Mouse (Mus musculus) midbrain, embryonic 14.5 days (tissue): ENCODE data around the gene Scap. TPM values are rescaled to one million over a fixed set of nuclear protein-coding genes. Genes with fewer than 3 reads are reported as not detected.
"Not testable (repeated sequence)": the region's sequence is repeated elsewhere in the genome, so short reads cannot be mapped to it uniquely, and the experiment has no call there.

Experiments
- ATAC-seq: fragments of 200-750 bp; cut with Nextera tagmentation; 2 replicates; pipeline ENCODE4 v1.8.0; 2017; ENCODE audit warnings: moderate number of reproducible peaks, moderate library complexity; ENCODE audit not compliant: low FRiP score, low TSS enrichment
- DNase-seq: peaks from one replicate; pipeline ENCODE4 v3.0.0-alpha.2; 2015
- H3K27ac ChIP-seq: fragments of 300-500 bp; sonication (generic); replicated peaks from 2 replicates; pipeline ENCODE4 v1.5.1; 2014; ENCODE audit warnings: mild to moderate bottlenecking, low read depth, low read length, moderate library complexity
- H3K27me3 ChIP-seq: fragments of 300-500 bp; sonication (generic); 2 replicates; pipeline ENCODE4 v1.6.1; 2014; ENCODE audit warnings: low read length, control low read depth, mixed read lengths; ENCODE audit not compliant: control insufficient read depth, insufficient read depth
- H3K36me3 ChIP-seq: fragments of 300-500 bp; sonication (generic); 2 replicates; pipeline ENCODE4 v1.6.1; 2014; ENCODE audit warnings: low read length, control low read depth; ENCODE audit not compliant: control insufficient read depth, insufficient read depth
- H3K4me1 ChIP-seq: fragments of 300-500 bp; sonication (generic); 2 replicates; pipeline ENCODE4 v1.6.1; 2014; ENCODE audit warnings: mild to moderate bottlenecking, antibody characterized with exemption, low read length, control low read depth; ENCODE audit not compliant: control insufficient read depth, insufficient read depth
- H3K4me2 ChIP-seq: fragments of 300-500 bp; sonication (generic); 2 replicates; pipeline ENCODE4 v1.6.1; 2014; ENCODE audit warnings: mild to moderate bottlenecking, low read length, moderate library complexity
- H3K4me3 ChIP-seq: fragments of 300-500 bp; sonication (generic); replicated peaks from 2 replicates; pipeline ENCODE4 v1.5.1; 2014; ENCODE audit warnings: low read depth, low read length
- H3K9ac ChIP-seq: fragments of 300-500 bp; sonication (generic); replicated peaks from 2 replicates; pipeline ENCODE4 v1.6.1; 2014; ENCODE audit warnings: mild to moderate bottlenecking, low read length, moderate library complexity
- H3K9me3 ChIP-seq: fragments of 300-500 bp; sonication (generic); 2 replicates; pipeline ENCODE4 v1.6.1; 2016; ENCODE audit warnings: low read length, control low read depth, mixed read lengths; ENCODE audit not compliant: control insufficient read depth
- WGBS: fragments of 180-500 bp; shearing (Covaris S2); extraction: QIAGEN DNeasy Blood & Tissue Kit; methylation state at CpG from one replicate; pipeline ENCODE4 v1.1.7; 2014; 5-methylcytosine and 5-hydroxymethylcytosine counted together
- polyA plus RNA-seq: library from polyadenylated mRNA; unstranded; fragments of >200 nt; fragmentation: Nextera tagmentation; extraction: Ambion mirVana; gene quantifications from 2 replicates; pipeline ENCODE4 v1.2.1, GENCODE M21; 2014

The Scap gene
- polyA plus RNA-seq, 1 experiment from 2014 or later, result 50.5 TPM

DNA sequence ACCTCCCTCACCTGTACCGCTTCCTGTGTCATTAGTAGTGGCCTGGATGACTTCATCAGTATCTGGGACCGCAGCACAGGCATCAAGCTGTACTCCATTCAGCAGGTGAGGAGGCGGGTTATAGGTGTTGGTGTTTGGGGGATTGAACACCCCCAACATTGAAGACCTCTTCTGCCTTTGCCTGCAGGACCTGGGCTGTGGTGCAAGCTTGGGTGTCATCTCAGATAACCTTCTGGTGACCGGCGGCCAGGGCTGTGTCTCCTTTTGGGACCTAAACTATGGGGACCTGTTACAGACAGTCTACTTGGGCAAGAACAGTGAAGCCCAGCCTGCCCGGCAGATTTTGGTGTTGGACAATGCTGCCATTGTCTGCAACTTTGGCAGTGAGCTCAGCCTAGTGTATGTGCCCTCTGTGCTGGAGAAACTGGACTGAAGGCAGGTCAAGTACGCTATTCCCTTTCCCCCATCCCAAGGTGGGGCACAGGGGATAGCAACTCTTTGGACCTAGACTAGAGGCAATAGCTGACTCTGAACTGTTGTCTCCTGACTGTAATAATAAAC lies 51.4 kb downstream of the Scap start:
- H3K4me2 ChIP-seq, result no peak overlapping the region
- no peak overlapping the region for H3K9ac ChIP-seq
- 90% methylated on average over 7 of the region's 7 CpGs for WGBS
- DNase-seq (no peak), ATAC-seq (no peak)
- no peak overlapping the region for H3K27ac ChIP-seq
- H3K4me3 ChIP-seq, result no peak overlapping the region
- H3K36me3 ChIP-seq, result peaks cover 93% of the 10 kb centered on the region
- no peaks in the 10 kb centered on the region for H3K9me3 ChIP-seq
- H3K27me3 ChIP-seq, result no peaks in the 10 kb centered on the region
- no peaks in the 10 kb centered on the region for H3K4me1 ChIP-seq

GRCm38 (mm10) chr9:110388011-110388410 lies 54.9 kb downstream of the Scap start:
- Histone ChIP-seq H3K27ac (no peak overlapping the region), H3K9ac (no peak overlapping the region), H3K27me3 (no peaks in the 10 kb centered on the region), H3K9me3 (no peaks in the 10 kb centered on the region), H3K4me1 (no peaks in the 10 kb centered on the region), H3K4me3 (no peak overlapping the region), H3K4me2 (no peak overlapping the region), H3K36me3 (peaks cover 99% of the 10 kb centered on the region)
- ATAC-seq, result no peak
- WGBS, result 93% methylated on average over 7 of the region's 7 CpGs
- DNase-seq, result no peak

DNA sequence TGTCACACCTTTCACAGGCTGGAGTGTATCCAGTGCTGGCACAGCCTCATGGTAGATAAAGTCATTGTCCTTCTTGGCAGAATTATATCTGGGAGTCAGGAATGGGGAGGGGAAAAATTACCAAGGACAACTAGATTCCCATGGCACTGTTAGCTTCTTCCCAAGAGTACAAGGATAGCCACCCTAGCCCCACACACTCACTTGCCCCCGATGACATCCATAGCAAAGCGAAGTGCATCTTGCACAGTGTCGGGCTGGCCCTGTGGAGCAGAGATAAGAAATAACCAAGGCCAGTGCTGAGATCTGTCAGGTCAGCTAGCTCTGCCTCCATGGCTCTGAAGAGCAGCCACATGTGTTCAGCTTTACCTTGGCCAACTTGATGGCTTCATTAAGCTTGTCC lies 57.8 kb downstream of the Scap start:
- H3K27me3 ChIP-seq, result no peaks in the 10 kb centered on the region
- no peak overlapping the region for H3K4me2 ChIP-seq
- peaks cover 88% of the 10 kb centered on the region for H3K36me3 ChIP-seq
- no peak overlapping the region for H3K4me3 ChIP-seq
- DNase-seq, result no peak
- no peak for ATAC-seq
- H3K4me1 ChIP-seq, result no peaks in the 10 kb centered on the region
- H3K9me3 ChIP-seq, result no peaks in the 10 kb centered on the region
- no peak overlapping the region for H3K27ac ChIP-seq
- H3K9ac ChIP-seq, result no peak overlapping the region
- WGBS, result 100% methylated on average over 3 of the region's 3 CpGs

GRCm38 (mm10) chr9:110393295-110393694 lies 60.2 kb downstream of the Scap start:
- H3K36me3 ChIP-seq, result peaks cover 80% of the 10 kb centered on the region
- no peaks in the 10 kb centered on the region for H3K4me1 ChIP-seq

GRCm38 (mm10) chr9:110400650-110401049 lies 67.6 kb downstream of the Scap start:
- peaks cover 28% of the 10 kb centered on the region for H3K36me3 ChIP-seq
- H3K9me3 ChIP-seq, result no peaks in the 10 kb centered on the region
- ATAC-seq (no peak), DNase-seq (no peak)
- H3K4me1 ChIP-seq, result no peaks in the 10 kb centered on the region
- H3K27me3 ChIP-seq, result no peaks in the 10 kb centered on the region
- no peak overlapping the region for H3K4me3 ChIP-seq
- no peak overlapping the region for H3K27ac ChIP-seq
- H3K4me2 ChIP-seq, result no peak overlapping the region
- 88% methylated on average over 5 of the region's 5 CpGs for WGBS
- no peak overlapping the region for H3K9ac ChIP-seq

More at GRCm38 (mm10) chr9:110393295-110393694, 60.2 kb downstream of the Scap start:
- Histone ChIP-seq H3K27me3 (no peaks in the 10 kb centered on the region), H3K4me2 (no peak overlapping the region), H3K9ac (no peak overlapping the region), H3K27ac (no peak overlapping the region), H3K9me3 (no peaks in the 10 kb centered on the region), H3K4me3 (no peak overlapping the region)
- DNase-seq (no peak), ATAC-seq (no peak)
- 90% methylated on average over 4 of the region's 4 CpGs for WGBS

DNA sequence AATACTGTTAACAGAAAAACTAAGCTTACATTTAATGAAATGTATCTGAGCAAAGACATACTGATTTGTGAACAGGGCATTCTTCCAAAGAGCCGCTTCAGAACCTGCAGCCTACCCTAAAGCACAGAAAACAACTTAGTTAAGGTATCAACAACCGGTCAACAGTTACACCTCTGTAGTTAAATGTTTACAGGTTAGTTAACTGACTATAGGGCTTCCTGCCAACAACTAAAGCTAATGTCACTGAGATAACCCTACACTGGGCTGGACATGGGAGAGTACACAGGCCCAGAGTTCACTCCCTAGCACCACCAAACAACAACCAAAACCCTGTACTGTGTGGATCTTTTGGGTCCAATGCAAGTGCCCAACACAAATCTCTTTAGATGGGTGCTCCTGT lies 69.6 kb downstream of the Scap start:
- WGBS, result 99% methylated on average over 2 of the region's 2 CpGs
- Histone ChIP-seq H3K27ac (no peak overlapping the region), H3K4me2 (no peak overlapping the region), H3K9me3 (no peaks in the 10 kb centered on the region), H3K9ac (no peak overlapping the region), H3K27me3 (no peaks in the 10 kb centered on the region), H3K36me3 (peaks cover 12% of the 10 kb centered on the region), H3K4me1 (peaks cover 7% of the 10 kb centered on the region), H3K4me3 (no peak overlapping the region)
- ATAC-seq (no peak), DNase-seq (no peak)

- H3K4me3 ChIP-seq, H3K4me2 ChIP-seq, DNase-seq, H3K9me3 ChIP-seq, H3K27me3 ChIP-seq, ATAC-seq, H3K9ac ChIP-seq, H3K27ac ChIP-seq, H3K4me1 ChIP-seq: not testable (repeated sequence)
- 91% methylated on average over 4 of the region's 4 CpGs for WGBS
- peaks cover 11% of the 10 kb centered on the region for H3K36me3 ChIP-seq
Measured at GRCm38 (mm10) chr9:110403240-110403639, 70.2 kb downstream of the Scap start.

DNA sequence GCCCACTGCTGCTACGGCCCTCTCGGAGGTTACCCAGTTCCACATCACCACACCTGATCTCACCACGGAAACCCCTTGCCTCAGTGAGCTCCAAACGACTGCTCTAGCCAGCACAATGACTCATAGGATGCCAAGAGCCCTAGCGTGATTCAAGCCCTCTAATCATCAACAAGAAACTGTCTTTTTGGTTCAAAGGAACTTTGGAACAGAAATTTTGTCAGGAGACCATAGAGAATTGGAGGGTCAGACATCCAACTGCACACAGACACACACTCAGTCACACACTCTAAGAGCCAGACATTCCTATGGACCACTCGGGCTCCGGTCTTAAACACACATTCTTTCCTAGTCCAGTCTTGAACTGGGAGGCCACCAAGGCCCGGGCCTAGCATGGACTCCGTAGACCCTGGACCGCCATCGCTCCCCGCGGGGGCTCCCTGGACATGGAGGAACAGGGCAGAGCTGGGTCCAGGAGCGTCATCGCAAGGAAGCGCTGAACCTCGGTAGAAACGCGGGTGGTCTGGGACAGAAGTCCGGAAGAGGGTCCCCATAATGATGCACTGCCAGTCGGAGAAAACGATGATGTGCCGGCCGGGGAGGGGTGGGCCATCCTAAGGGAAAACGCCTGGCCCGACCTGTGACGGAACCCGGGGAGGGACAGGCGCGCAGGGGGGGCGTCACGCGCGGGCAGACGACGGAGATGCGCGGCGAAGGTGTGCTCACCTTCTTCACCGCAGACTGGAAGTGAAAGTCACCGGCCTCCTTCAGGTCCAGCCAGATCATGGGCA lies 74.4 kb downstream of the Scap start:
- Histone ChIP-seq H3K9ac (peak overlapping the region; percentile 75), H3K4me1 (peaks cover 12% of the 10 kb centered on the region), H3K36me3 (0 out of 2 replicates have a peak, but pooled peaks cover under 1% of the 10 kb centered on the region), H3K9me3 (no peaks in the 10 kb centered on the region), H3K27me3 (no peaks in the 10 kb centered on the region), H3K4me2 (peak overlapping the region; percentile 95), H3K4me3 (peak overlapping the region; percentile 82), H3K27ac (peak overlapping the region; percentile 82)
- 2% methylated on average over 41 of the region's 41 CpGs for WGBS
- DNase-seq, result no peak
- peak; percentile 61 for ATAC-seq
